Mouse (Mus musculus) adipose tissue, adult 10 weeks (tissue): ENCODE results near the gene Fer1l4. TPM values are rescaled to one million over a fixed set of nuclear protein-coding genes. Genes with fewer than 3 reads are reported as not detected.

Experiments used
- polyA plus RNA-seq: library from polyadenylated mRNA; stranded (reverse); fragments of 350-450 nt; fragmentation: Illumina TruSeq; extraction: RNeasy Lipid Tissue Mini Kit (QIAGEN cat#74804); gene quantifications from one replicate; pipeline ENCODE4 v1.2.3, GENCODE M21; 2014; ENCODE audit warnings: low read depth, low replicate concordance

Fer1l4 gene
- 5.1 TPM for polyA plus RNA-seq

DNA sequence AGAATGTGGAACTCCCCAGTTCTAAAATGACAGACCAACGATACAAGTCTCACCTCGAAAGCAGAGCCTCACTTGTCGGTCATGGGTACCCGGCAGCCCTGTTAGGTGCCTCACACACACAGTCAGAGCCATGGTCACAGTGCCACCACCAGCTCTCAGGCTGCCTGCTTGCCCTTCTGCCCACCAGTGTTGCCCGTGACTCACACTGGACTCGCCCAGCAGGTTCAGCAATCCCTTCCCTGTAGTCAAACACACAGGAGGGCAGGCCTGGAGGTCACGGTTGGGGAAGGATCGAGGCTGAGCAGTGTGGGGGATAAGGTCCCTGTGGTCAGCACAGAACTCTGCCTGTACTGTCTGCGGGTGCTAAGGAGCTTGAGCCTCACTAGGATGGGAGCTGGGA, at the start of gene Fer1l4:
Gene Fer1l4, minus strand, starts transcription at position 132 of the 400 bp plus-strand sequence.

DNA sequence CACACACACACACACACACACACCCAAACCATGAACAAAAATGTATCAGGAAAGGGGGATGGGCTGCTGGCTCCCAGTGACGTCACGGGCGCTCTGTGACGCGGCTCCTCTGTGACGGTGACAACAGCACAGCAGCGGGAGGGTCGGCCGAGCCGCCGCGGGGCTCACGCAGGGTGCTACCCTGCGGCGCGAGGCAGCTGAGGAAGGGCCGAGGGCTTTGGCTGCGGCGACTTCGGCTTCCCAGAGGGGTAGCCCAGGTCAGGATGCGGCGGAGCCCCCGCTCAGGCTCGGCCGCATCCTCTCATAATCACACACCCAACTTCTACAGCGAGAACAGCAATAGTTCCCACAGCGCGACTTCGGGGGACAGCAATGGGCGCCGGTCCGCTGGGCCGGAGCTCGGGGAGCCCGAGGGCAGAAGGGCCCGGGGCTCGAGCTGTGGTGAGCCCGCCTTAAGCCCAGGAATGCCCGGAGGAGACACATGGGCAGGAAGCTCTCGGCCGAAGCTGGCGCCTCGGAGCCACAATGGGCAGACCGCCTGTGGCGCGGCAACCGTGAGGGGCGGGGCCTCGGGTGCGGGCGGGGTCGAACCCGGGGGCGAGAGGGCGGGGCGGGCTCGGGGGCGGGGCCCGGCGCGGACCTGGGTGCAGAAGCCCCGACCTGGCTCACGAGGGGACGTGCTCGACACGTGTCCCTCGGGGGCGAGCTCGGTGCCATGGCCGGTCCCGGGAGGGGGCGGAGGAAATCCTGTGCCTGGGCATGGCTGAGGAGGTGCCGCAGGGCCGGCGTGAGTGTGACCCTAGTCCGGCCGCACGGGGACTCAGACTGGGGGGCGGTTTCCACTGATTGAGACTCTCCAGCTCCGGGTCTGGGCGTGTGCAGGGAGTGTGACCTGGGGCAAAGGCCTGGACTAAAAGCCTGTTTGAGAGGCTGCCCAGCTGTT, 12.6 kb upstream of the Fer1l4 start, which contains the start of gene Spag4:
Gene Spag4, plus strand, starts transcription at position 77 of the 943 bp plus-strand sequence.

DNA sequence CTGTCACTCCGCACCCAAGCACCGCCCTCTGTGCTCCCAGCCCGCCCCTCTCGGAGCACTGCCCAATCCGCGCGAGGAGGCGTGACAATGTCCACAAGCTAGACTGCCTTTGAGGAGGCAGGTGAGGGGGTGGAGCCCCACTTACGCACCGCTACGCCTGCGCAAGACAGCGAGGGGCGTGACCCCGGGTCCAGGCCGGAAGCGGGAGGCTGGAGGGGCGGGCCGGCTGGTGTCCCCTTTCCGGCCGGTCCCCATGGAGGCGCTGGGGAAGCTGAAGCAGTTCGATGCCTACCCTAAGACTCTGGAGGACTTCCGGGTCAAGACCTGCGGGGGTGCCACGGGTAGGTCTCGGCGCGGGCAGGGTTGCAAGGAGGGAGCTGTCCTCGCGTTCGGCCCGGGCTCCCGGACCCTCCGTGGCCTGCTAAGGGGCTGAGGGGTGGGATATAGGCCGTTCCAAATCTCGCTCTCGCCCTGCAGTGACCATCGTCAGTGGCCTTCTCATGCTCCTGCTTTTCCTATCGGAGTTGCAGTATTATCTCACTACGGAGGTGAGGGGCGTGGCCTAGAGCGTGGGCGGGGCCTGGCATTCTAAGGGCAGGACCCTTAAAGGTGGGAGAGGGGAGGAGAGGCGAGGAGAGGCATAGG, 44.7 kb downstream of the Fer1l4 start, which contains the start of the genes 6430550D23Rik and Ergic3:
Gene 6430550D23Rik, minus strand, starts transcription at position 90 of the 645 bp plus-strand sequence.
Gene Ergic3, plus strand, starts transcription at position 158 of the 645 bp plus-strand sequence.

Other genes starting within 250 kb of the Fer1l4 start
- gene BC029722, start 233.5 kb downstream of the Fer1l4 start, polyA plus RNA-seq: 52.0 TPM
- 57.7 TPM for gene Eif6, start 226.0 kb downstream of the Fer1l4 start, polyA plus RNA-seq
- not detected for gene Fam83c, start 218.1 kb downstream of the Fer1l4 start, polyA plus RNA-seq
- gene Uqcc1, start 122.6 kb downstream of the Fer1l4 start, polyA plus RNA-seq: 50.0 TPM
- gene Gm15557, start 112.2 kb downstream of the Fer1l4 start, polyA plus RNA-seq: not detected
- gene Gdf5, start 107.6 kb downstream of the Fer1l4 start, polyA plus RNA-seq: 0.42 TPM
- 26.5 TPM for gene Cep250, start 96.5 kb downstream of the Fer1l4 start, polyA plus RNA-seq
- gene 6430550D23Rik, start 45.0 kb downstream of the Fer1l4 start, polyA plus RNA-seq: 3.1 TPM
- 199 TPM for gene Ergic3, start 44.9 kb downstream of the Fer1l4 start, polyA plus RNA-seq
- gene Spag4, start 12.2 kb upstream of the Fer1l4 start, polyA plus RNA-seq: 7.4 TPM
- 29.0 TPM for gene Cpne1, start 59.0 kb upstream of the Fer1l4 start, polyA plus RNA-seq
- gene Rbm12, start 59.0 kb upstream of the Fer1l4 start, polyA plus RNA-seq: 9.8 TPM
- gene Gm28036, start 74.1 kb upstream of the Fer1l4 start, polyA plus RNA-seq: 12.3 TPM
- gene Romo1, start 91.1 kb upstream of the Fer1l4 start, polyA plus RNA-seq: 219 TPM
- 44.4 TPM for gene Nfs1, start 91.2 kb upstream of the Fer1l4 start, polyA plus RNA-seq
- gene Rbm39, start 127.3 kb upstream of the Fer1l4 start, polyA plus RNA-seq: 182 TPM
- 15.1 TPM for gene Phf20, start 143.5 kb upstream of the Fer1l4 start, polyA plus RNA-seq